Mouse (Mus musculus) cortical plate, adult 2 months (tissue): ENCODE results near the gene Tgtp2.
"Not testable (repeated sequence)": the region's sequence is repeated elsewhere in the genome, so short reads cannot be mapped to it uniquely, and the experiment has no call there.

Source experiments
- CTCF ChIP-seq: fragments of 200-500 bp; IDR thresholded peaks from 2 replicates; pipeline ENCODE4 v1.5.1; 2011; ENCODE audit warnings: mild to moderate bottlenecking, control low read depth, low read length; ENCODE audit not compliant: insufficient read depth; ENCODE audit errors: extremely low read depth
- POLR2A ChIP-seq: fragments of 200-500 bp; IDR thresholded peaks from 2 replicates; pipeline ENCODE4 v1.6.1; 2011; ENCODE audit warnings: mild to moderate bottlenecking, low read length, control low read depth; ENCODE audit not compliant: insufficient read depth; ENCODE audit errors: extremely low read depth

DNA sequence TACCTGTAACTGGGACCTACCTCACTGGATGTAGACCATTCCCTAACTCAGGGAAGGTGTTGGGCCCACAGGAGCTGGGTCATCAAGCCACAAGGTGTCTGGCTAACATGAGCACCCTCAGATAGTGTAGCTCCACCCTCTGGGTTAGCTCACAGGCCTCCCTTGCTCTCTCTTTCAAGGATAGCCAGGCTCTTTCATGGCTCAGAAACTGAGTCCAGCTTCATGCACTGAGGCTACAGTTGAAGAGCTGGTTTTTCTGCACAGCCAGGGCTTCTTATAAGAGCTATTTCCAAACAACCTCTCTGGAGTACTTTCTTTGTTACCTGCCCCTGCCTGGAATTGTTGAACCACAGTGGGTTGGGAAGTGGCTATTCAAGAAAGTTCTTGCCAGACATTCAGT lies 51.9 kb downstream of the Tgtp2 start:
- not testable (repeated sequence) for TF ChIP-seq CTCF, POLR2A
